Mouse (Mus musculus) CH12.LX (cell line): ENCODE results near the gene Acoxl. TPM values are rescaled to one million over a fixed set of nuclear protein-coding genes. Genes with fewer than 3 reads are reported as not detected.

Experiments
- DNase-seq: peaks from one replicate; pipeline ENCODE4 v3.0.0-alpha.2; 2013; ENCODE audit errors: extremely low read depth
- H3K27ac ChIP-seq: 2 replicates; pipeline ENCODE4 v1.5.1; 2012; ENCODE audit warnings: low read depth, mild to moderate bottlenecking, control low read depth, moderate library complexity; ENCODE audit not compliant: insufficient read depth
- H3K27me3 ChIP-seq: replicated peaks from 2 replicates; pipeline ENCODE3; 2012; ENCODE audit warnings: inconsistent platforms
- H3K36me3 ChIP-seq, 2 experiments: replicated peaks in 1 of 2; 2 replicates each; pipeline versions ENCODE3 to v1.6.1; 2012; ENCODE audit warnings: inconsistent platforms in 1 of 2, low read length in 1 of 2, mild to moderate bottlenecking in 1 of 2, mixed read lengths in 1 of 2, moderate library complexity in 1 of 2; ENCODE audit not compliant: control insufficient read depth in 1 of 2, insufficient read depth in 1 of 2
- H3K4me1 ChIP-seq, 2 experiments: 2 replicates each; pipeline ENCODE4 v1.6.1; 2012; ENCODE audit warnings: inconsistent platforms in 1 of 2, moderate library complexity in 1 of 2; ENCODE audit not compliant: insufficient read depth in 2 of 2, control insufficient read depth in 1 of 2
- H3K4me2 ChIP-seq: 2 replicates; pipeline ENCODE4 v1.6.1; 2012; ENCODE audit warnings: low read depth, mild to moderate bottlenecking, control low read depth; ENCODE audit not compliant: poor library complexity, insufficient read depth, severe bottlenecking
- H3K4me3 ChIP-seq, 3 experiments: fragments of 150-350 bp in 1 of 3; sonication (generic) in 1 of 3; replicated peaks in 1 of 3; 2 replicates each; pipeline versions ENCODE3 to v1.5.1; 2011 to 2012; ENCODE audit warnings: low read depth in 2 of 3, low read length in 2 of 3, mild to moderate bottlenecking in 2 of 3, moderate library complexity in 2 of 3, control low read depth in 1 of 3, improper control_type of control experiment in 1 of 3, inconsistent platforms in 1 of 3, mixed read lengths in 1 of 3; ENCODE audit not compliant: poor library complexity in 1 of 3
- H3K79me2 ChIP-seq: replicated peaks from 2 replicates; pipeline ENCODE4 v1.6.1; 2012; ENCODE audit warnings: mild to moderate bottlenecking, moderate library complexity; ENCODE audit not compliant: control insufficient read depth, poor library complexity, insufficient read depth, severe bottlenecking; ENCODE audit errors: extremely low read depth
- H3K9ac ChIP-seq: 2 replicates; pipeline ENCODE4 v1.6.1; 2012; ENCODE audit warnings: low read depth, mild to moderate bottlenecking, control low read depth, moderate library complexity; ENCODE audit not compliant: insufficient read depth
- H3K9me3 ChIP-seq: replicated peaks from 2 replicates; pipeline ENCODE3; 2012; ENCODE audit warnings: low read length, inconsistent platforms, mixed read lengths
- CHD1 ChIP-seq: IDR thresholded peaks from 2 replicates; pipeline ENCODE4 v1.6.1; 2012; ENCODE audit warnings: low read depth, low read length, improper control_type of control experiment, inconsistent platforms
- CHD2 ChIP-seq: IDR thresholded peaks from 2 replicates; pipeline ENCODE4 v1.6.1; 2011; ENCODE audit warnings: low read length, improper control_type of control experiment
- CTCF ChIP-seq, 2 experiments: IDR thresholded peaks in 1 of 2; conservative IDR thresholded peaks in 1 of 2; 2 replicates each; pipeline ENCODE4 v1.5.1; 2011 to 2012; ENCODE audit warnings: low read depth in 2 of 2, low read length in 2 of 2, improper control_type of control experiment in 1 of 2, inconsistent platforms in 1 of 2, mild to moderate bottlenecking in 1 of 2, moderate library complexity in 1 of 2
- ELF1 ChIP-seq: IDR thresholded peaks from 2 replicates; pipeline ENCODE4 v1.6.1; 2014; ENCODE audit warnings: low read depth, mild to moderate bottlenecking, inconsistent platforms, low read length, improper control_type of control experiment
- EP300 ChIP-seq: IDR thresholded peaks from 2 replicates; pipeline ENCODE4 v1.6.1; 2011; ENCODE audit warnings: low read length, improper control_type of control experiment
- ETS1 ChIP-seq: conservative IDR thresholded peaks from 2 replicates; pipeline ENCODE4 v1.6.1; 2012; ENCODE audit warnings: low read depth, mild to moderate bottlenecking, inconsistent platforms, low read length, improper control_type of control experiment, moderate library complexity
- GABPA ChIP-seq: IDR thresholded peaks from 2 replicates; pipeline ENCODE4 v1.6.1; 2012; ENCODE audit warnings: low read depth, low read length, improper control_type of control experiment, inconsistent platforms; ENCODE audit not compliant: insufficient replicate concordance
- HCFC1 ChIP-seq: IDR thresholded peaks from 2 replicates; pipeline ENCODE4 v1.6.1; 2012; ENCODE audit warnings: low read depth, mild to moderate bottlenecking, inconsistent platforms, low read length, improper control_type of control experiment
- IRF4 ChIP-seq: IDR thresholded peaks from 2 replicates; pipeline ENCODE4 v1.6.1; 2014; ENCODE audit warnings: low read depth, mild to moderate bottlenecking, inconsistent platforms, low read length, improper control_type of control experiment
- JUN ChIP-seq: IDR thresholded peaks from 2 replicates; pipeline ENCODE4 v1.6.1; 2011; ENCODE audit warnings: low read depth, mild to moderate bottlenecking, low read length, improper control_type of control experiment, moderate library complexity; ENCODE audit not compliant: insufficient read depth
- MAFK ChIP-seq: IDR thresholded peaks from 2 replicates; pipeline ENCODE4 v1.6.1; 2011; ENCODE audit warnings: low read length, improper control_type of control experiment; ENCODE audit not compliant: insufficient replicate concordance
- MXI1 ChIP-seq: IDR thresholded peaks from 2 replicates; pipeline ENCODE4 v1.6.1; 2011; ENCODE audit warnings: mild to moderate bottlenecking, low read depth, low read length, improper control_type of control experiment
- NELFE ChIP-seq: IDR thresholded peaks from 2 replicates; pipeline ENCODE4 v1.6.1; 2011; ENCODE audit warnings: low read depth, low read length, improper control_type of control experiment
- PAX5 ChIP-seq: IDR thresholded peaks from 2 replicates; pipeline ENCODE4 v1.6.1; 2012; ENCODE audit warnings: low read length, inconsistent platforms, mixed read lengths
- POLR2A ChIP-seq: IDR thresholded peaks from 2 replicates; pipeline ENCODE4 v1.6.1; 2011; ENCODE audit warnings: low read depth, mild to moderate bottlenecking, improper control_type of control experiment, low read length
- POLR2AphosphoS2 ChIP-seq: IDR thresholded peaks from 2 replicates; pipeline ENCODE4 v1.6.1; 2011; ENCODE audit warnings: low read depth, low read length, improper control_type of control experiment
- RAD21 ChIP-seq: IDR thresholded peaks from 2 replicates; pipeline ENCODE4 v1.6.1; 2011; ENCODE audit warnings: low read depth, mild to moderate bottlenecking, low read length, improper control_type of control experiment, moderate library complexity
- RCOR1 ChIP-seq: conservative IDR thresholded peaks from 2 replicates; pipeline ENCODE4 v1.6.1; 2012; ENCODE audit warnings: low read depth, mild to moderate bottlenecking, inconsistent platforms, low read length, improper control_type of control experiment
- SIN3A ChIP-seq: IDR thresholded peaks from 2 replicates; pipeline ENCODE4 v1.6.1; 2012; ENCODE audit warnings: low read length, improper control_type of control experiment, inconsistent platforms
- SMC3 ChIP-seq: IDR thresholded peaks from 2 replicates; pipeline ENCODE4 v1.6.1; 2011; ENCODE audit warnings: low read depth, low read length, improper control_type of control experiment
- TCF12 ChIP-seq: IDR thresholded peaks from 2 replicates; pipeline ENCODE4 v1.6.1; 2014; ENCODE audit warnings: low read depth, mild to moderate bottlenecking, inconsistent platforms, low read length, improper control_type of control experiment
- UBTF ChIP-seq: IDR thresholded peaks from 2 replicates; pipeline ENCODE4 v1.6.1; 2012; ENCODE audit warnings: low read depth, mild to moderate bottlenecking, inconsistent platforms, low read length, improper control_type of control experiment, moderate library complexity
- USF1 ChIP-seq: IDR thresholded peaks from 2 replicates; pipeline ENCODE4 v1.6.1; 2014; ENCODE audit warnings: low read depth, mild to moderate bottlenecking, inconsistent platforms, low read length, improper control_type of control experiment
- ZC3H11A ChIP-seq: IDR thresholded peaks from 2 replicates; pipeline ENCODE4 v1.6.1; 2012; ENCODE audit warnings: low read depth, mild to moderate bottlenecking, inconsistent platforms, low read length, improper control_type of control experiment
- ZKSCAN1 ChIP-seq: IDR thresholded peaks from 2 replicates; pipeline ENCODE4 v1.6.1; 2012; ENCODE audit warnings: low read depth, inconsistent platforms, low read length, improper control_type of control experiment, borderline replicate concordance
- ZNF384 ChIP-seq: IDR thresholded peaks from 2 replicates; pipeline ENCODE4 v1.6.1; 2012; ENCODE audit warnings: low read depth, low read length, improper control_type of control experiment, inconsistent platforms
- dilution Hi-C: fragments of 300-500 bp; cut with MboI; formaldehyde crosslinking; loops from 2 replicates; pipeline ENCODE4 v1.14.3; 2020; ENCODE audit warnings: low sequenced_read_pairs; ENCODE audit not compliant: extremely low pct_unique_long_range_greater_than_20kb, extremely low pct_ligation_motif_present
- in situ Hi-C: fragments of 300-500 bp; cut with MboI; formaldehyde crosslinking; loops from 3 replicates; pipeline ENCODE4 v1.14.3; 2019; ENCODE audit warnings: low sequenced_read_pairs, low pct_ligation_motif_present, low pct_unique_long_range_greater_than_20kb, mixed read lengths
- polyA plus RNA-seq: library from polyadenylated mRNA; unstranded; fragments of >175 nt; gene quantifications from 2 replicates; pipeline ENCODE4 v1.2.1, GENCODE M21; 2012; ENCODE audit warnings: low read depth; ENCODE audit not compliant: insufficient read length
- total RNA-seq, 2 experiments: library from RNA; depleted of rRNA; stranded (reverse); fragments of 300-350 nt in 1 of 2; fragments of >200 nt in 1 of 2; gene quantifications; 2 replicates each; pipeline ENCODE4 v1.2.3; 2012 to 2014

Gene Acoxl
- total and polyA plus RNA-seq, 3 experiments: 0.25 to 0.43 TPM; not detected in 1

DNA sequence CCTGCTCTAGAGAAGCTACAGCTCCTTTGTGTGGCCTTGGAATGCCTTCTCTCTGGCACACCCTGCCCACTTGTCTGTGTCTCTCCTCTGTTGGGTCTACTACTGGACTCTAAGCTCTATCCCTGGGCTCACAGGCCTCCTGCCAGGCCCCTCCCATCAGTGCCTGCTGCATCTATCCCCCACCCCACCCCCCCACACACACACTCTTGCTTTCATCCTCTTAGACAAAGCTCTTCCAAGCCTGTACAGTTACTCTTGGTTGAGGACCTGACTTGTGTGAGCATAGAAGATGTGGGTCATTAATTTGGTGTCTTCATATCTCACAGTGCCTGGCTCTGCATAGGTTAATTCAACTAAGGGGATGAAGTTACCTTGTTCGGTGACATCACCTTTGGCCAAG, 137.6 kb downstream of the Acoxl start:
- Histone ChIP-seq H3K27ac (no peak overlapping the region), H3K4me3 (no peak overlapping the region), H3K4me2 (no peak overlapping the region), H3K4me1 (peaks cover 5 to 19% of the 10 kb centered on the region in 2 experiments), H3K27me3 (peaks cover 2% of the 10 kb centered on the region), H3K79me2 (no peaks in the 10 kb centered on the region)
- dilution Hi-C loops: no loop called here
- no peak for DNase-seq
- TF ChIP-seq SIN3A: no peak
- no peak for TF ChIP-seq CTCF (conservative IDR thresholded peaks at IDR 0.05 in 1 of 2, IDR thresholded peaks at IDR 0.05 in 1 of 2; ENCODE audit: low read depth in 2 of 2, low read length in 2 of 2)
- TF ChIP-seq SMC3: no peak
- no peak for TF ChIP-seq ETS1
- TF ChIP-seq CHD1: no peak
- TF ChIP-seq POLR2A: no peak
- TF ChIP-seq MAFK: no peak
- no peak for TF ChIP-seq RAD21
- TF ChIP-seq IRF4: no peak
- TF ChIP-seq POLR2AphosphoS2: no peak
- no peak for TF ChIP-seq MXI1
- no peak for TF ChIP-seq HCFC1
- no peak for TF ChIP-seq NELFE
- TF ChIP-seq ZKSCAN1: no peak
- TF ChIP-seq RCOR1: no peak
- no peak for TF ChIP-seq EP300
- TF ChIP-seq JUN: no peak
- TF ChIP-seq ZNF384: no peak
- TF ChIP-seq, all 38 proteins: peak for 0
- Histone ChIP-seq H3K9me3 (no peaks in the 10 kb centered on the region), H3K9ac (no peak overlapping the region), H3K36me3 (no peaks in the 10 kb centered on the region)
- in situ Hi-C loops: no loop called here

DNA sequence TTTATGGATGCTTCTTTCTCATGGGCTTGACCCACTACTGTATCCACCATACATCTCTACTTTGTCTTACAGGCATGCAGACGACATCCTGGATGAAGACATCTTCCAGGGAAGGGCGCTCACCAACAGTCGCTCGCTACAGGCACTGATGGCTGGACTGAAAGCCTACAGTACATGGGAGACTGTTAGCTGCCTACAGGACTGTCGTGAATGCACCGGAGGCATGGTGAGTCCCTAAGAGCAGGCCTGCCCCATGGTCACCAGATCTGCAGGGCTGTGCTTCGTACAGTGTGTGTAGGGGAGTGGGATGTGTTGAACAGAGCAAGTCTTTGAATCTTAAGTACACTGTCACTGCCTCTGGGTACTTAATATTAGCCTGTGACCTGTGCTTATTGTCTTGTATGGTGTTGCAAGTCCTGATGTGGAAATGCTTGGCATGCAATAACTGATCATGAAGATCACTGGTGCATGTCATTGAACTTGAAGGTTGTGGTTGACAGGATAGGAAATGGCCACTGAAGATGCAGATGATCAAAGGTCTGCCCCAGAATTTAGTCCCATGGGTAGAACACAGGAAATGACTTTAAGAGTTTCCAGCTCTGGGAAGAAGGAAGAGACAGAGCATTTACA, 140.0 kb downstream of the Acoxl start:
- H3K27ac ChIP-seq: no peak overlapping the region
- H3K4me1 ChIP-seq: peaks cover 0 to 7% of the 10 kb centered on the region in 2 experiments; a peak in 2 of 4 replicates
- H3K27me3 ChIP-seq: peaks cover 4% of the 10 kb centered on the region
- TF ChIP-seq RCOR1: no peak
- no peak for TF ChIP-seq HCFC1
- TF ChIP-seq ELF1: no peak
- TF ChIP-seq SIN3A: no peak
- no peak for TF ChIP-seq TCF12
- TF ChIP-seq CTCF (conservative IDR thresholded peaks at IDR 0.05 in 1 of 2, IDR thresholded peaks at IDR 0.05 in 1 of 2; ENCODE audit: low read depth in 2 of 2, low read length in 2 of 2): no peak
- no peak for TF ChIP-seq EP300
- TF ChIP-seq MXI1: no peak
- no peak for TF ChIP-seq CHD2
- TF ChIP-seq ZC3H11A: no peak
- no peak for TF ChIP-seq JUN
- TF ChIP-seq GABPA: no peak
- TF ChIP-seq USF1: no peak
- no peak for TF ChIP-seq UBTF
- TF ChIP-seq PAX5: no peak
- H3K4me3 ChIP-seq: no peak overlapping the region
- dilution Hi-C loops (no loop called here), in situ Hi-C loops (no loop called here)
- DNase-seq: no peak
- no peak overlapping the region for H3K9ac ChIP-seq
- H3K4me2 ChIP-seq: no peak overlapping the region
- H3K36me3 ChIP-seq: no peaks in the 10 kb centered on the region
- no peaks in the 10 kb centered on the region for H3K9me3 ChIP-seq
- H3K79me2 ChIP-seq: no peaks in the 10 kb centered on the region
